Mouse (Mus musculus) CH12.LX (cell line): ENCODE data around the gene Emg1. TPM values are rescaled to one million over a fixed set of nuclear protein-coding genes. Genes with fewer than 3 reads are reported as not detected.
A peak's percentile ranks its signal among the peaks of the same experiment; 100 is the strongest.

Experiments used
- DNase-seq: peaks from one replicate; pipeline ENCODE4 v3.0.0-alpha.2; 2013; ENCODE audit errors: extremely low read depth
- H3K27ac ChIP-seq: 2 replicates; pipeline ENCODE4 v1.5.1; 2012; ENCODE audit warnings: low read depth, mild to moderate bottlenecking, control low read depth, moderate library complexity; ENCODE audit not compliant: insufficient read depth
- H3K27me3 ChIP-seq: replicated peaks from 2 replicates; pipeline ENCODE3; 2012; ENCODE audit warnings: inconsistent platforms
- H3K36me3 ChIP-seq, 2 experiments: replicated peaks in 1 of 2; 2 replicates each; pipeline versions ENCODE3 to v1.6.1; 2012; ENCODE audit warnings: inconsistent platforms in 1 of 2, low read length in 1 of 2, mild to moderate bottlenecking in 1 of 2, mixed read lengths in 1 of 2, moderate library complexity in 1 of 2; ENCODE audit not compliant: control insufficient read depth in 1 of 2, insufficient read depth in 1 of 2
- H3K4me1 ChIP-seq, 2 experiments: 2 replicates each; pipeline ENCODE4 v1.6.1; 2012; ENCODE audit warnings: inconsistent platforms in 1 of 2, moderate library complexity in 1 of 2; ENCODE audit not compliant: insufficient read depth in 2 of 2, control insufficient read depth in 1 of 2
- H3K4me2 ChIP-seq: 2 replicates; pipeline ENCODE4 v1.6.1; 2012; ENCODE audit warnings: low read depth, mild to moderate bottlenecking, control low read depth; ENCODE audit not compliant: poor library complexity, insufficient read depth, severe bottlenecking
- H3K4me3 ChIP-seq, 3 experiments: fragments of 150-350 bp in 1 of 3; sonication (generic) in 1 of 3; replicated peaks in 1 of 3; 2 replicates each; pipeline versions ENCODE3 to v1.5.1; 2011 to 2012; ENCODE audit warnings: low read depth in 2 of 3, low read length in 2 of 3, mild to moderate bottlenecking in 2 of 3, moderate library complexity in 2 of 3, control low read depth in 1 of 3, improper control_type of control experiment in 1 of 3, inconsistent platforms in 1 of 3, mixed read lengths in 1 of 3; ENCODE audit not compliant: poor library complexity in 1 of 3
- H3K79me2 ChIP-seq: replicated peaks from 2 replicates; pipeline ENCODE4 v1.6.1; 2012; ENCODE audit warnings: mild to moderate bottlenecking, moderate library complexity; ENCODE audit not compliant: control insufficient read depth, poor library complexity, insufficient read depth, severe bottlenecking; ENCODE audit errors: extremely low read depth
- H3K9ac ChIP-seq: 2 replicates; pipeline ENCODE4 v1.6.1; 2012; ENCODE audit warnings: low read depth, mild to moderate bottlenecking, control low read depth, moderate library complexity; ENCODE audit not compliant: insufficient read depth
- H3K9me3 ChIP-seq: replicated peaks from 2 replicates; pipeline ENCODE3; 2012; ENCODE audit warnings: low read length, inconsistent platforms, mixed read lengths
- CHD1 ChIP-seq: IDR thresholded peaks from 2 replicates; pipeline ENCODE4 v1.6.1; 2012; ENCODE audit warnings: low read depth, low read length, improper control_type of control experiment, inconsistent platforms
- CHD2 ChIP-seq: IDR thresholded peaks from 2 replicates; pipeline ENCODE4 v1.6.1; 2011; ENCODE audit warnings: low read length, improper control_type of control experiment
- CTCF ChIP-seq, 2 experiments: IDR thresholded peaks in 1 of 2; conservative IDR thresholded peaks in 1 of 2; 2 replicates each; pipeline ENCODE4 v1.5.1; 2011 to 2012; ENCODE audit warnings: low read depth in 2 of 2, low read length in 2 of 2, improper control_type of control experiment in 1 of 2, inconsistent platforms in 1 of 2, mild to moderate bottlenecking in 1 of 2, moderate library complexity in 1 of 2
- ELF1 ChIP-seq: IDR thresholded peaks from 2 replicates; pipeline ENCODE4 v1.6.1; 2014; ENCODE audit warnings: low read depth, mild to moderate bottlenecking, inconsistent platforms, low read length, improper control_type of control experiment
- EP300 ChIP-seq: IDR thresholded peaks from 2 replicates; pipeline ENCODE4 v1.6.1; 2011; ENCODE audit warnings: low read length, improper control_type of control experiment
- ETS1 ChIP-seq: conservative IDR thresholded peaks from 2 replicates; pipeline ENCODE4 v1.6.1; 2012; ENCODE audit warnings: low read depth, mild to moderate bottlenecking, inconsistent platforms, low read length, improper control_type of control experiment, moderate library complexity
- GABPA ChIP-seq: IDR thresholded peaks from 2 replicates; pipeline ENCODE4 v1.6.1; 2012; ENCODE audit warnings: low read depth, low read length, improper control_type of control experiment, inconsistent platforms; ENCODE audit not compliant: insufficient replicate concordance
- JUND ChIP-seq: conservative IDR thresholded peaks from 2 replicates; pipeline ENCODE4 v1.6.1; 2011; ENCODE audit warnings: low read depth, low read length, improper control_type of control experiment
- MAFK ChIP-seq: IDR thresholded peaks from 2 replicates; pipeline ENCODE4 v1.6.1; 2011; ENCODE audit warnings: low read length, improper control_type of control experiment; ENCODE audit not compliant: insufficient replicate concordance
- MXI1 ChIP-seq: IDR thresholded peaks from 2 replicates; pipeline ENCODE4 v1.6.1; 2011; ENCODE audit warnings: mild to moderate bottlenecking, low read depth, low read length, improper control_type of control experiment
- NELFE ChIP-seq: IDR thresholded peaks from 2 replicates; pipeline ENCODE4 v1.6.1; 2011; ENCODE audit warnings: low read depth, low read length, improper control_type of control experiment
- POLR2AphosphoS2 ChIP-seq: IDR thresholded peaks from 2 replicates; pipeline ENCODE4 v1.6.1; 2011; ENCODE audit warnings: low read depth, low read length, improper control_type of control experiment
- RAD21 ChIP-seq: IDR thresholded peaks from 2 replicates; pipeline ENCODE4 v1.6.1; 2011; ENCODE audit warnings: low read depth, mild to moderate bottlenecking, low read length, improper control_type of control experiment, moderate library complexity
- RCOR1 ChIP-seq: conservative IDR thresholded peaks from 2 replicates; pipeline ENCODE4 v1.6.1; 2012; ENCODE audit warnings: low read depth, mild to moderate bottlenecking, inconsistent platforms, low read length, improper control_type of control experiment
- SIN3A ChIP-seq: IDR thresholded peaks from 2 replicates; pipeline ENCODE4 v1.6.1; 2012; ENCODE audit warnings: low read length, improper control_type of control experiment, inconsistent platforms
- SMC3 ChIP-seq: IDR thresholded peaks from 2 replicates; pipeline ENCODE4 v1.6.1; 2011; ENCODE audit warnings: low read depth, low read length, improper control_type of control experiment
- TBP ChIP-seq: conservative IDR thresholded peaks from 2 replicates; pipeline ENCODE4 v1.6.1; 2011; ENCODE audit warnings: low read depth, low read length, improper control_type of control experiment
- TCF12 ChIP-seq: IDR thresholded peaks from 2 replicates; pipeline ENCODE4 v1.6.1; 2014; ENCODE audit warnings: low read depth, mild to moderate bottlenecking, inconsistent platforms, low read length, improper control_type of control experiment
- UBTF ChIP-seq: IDR thresholded peaks from 2 replicates; pipeline ENCODE4 v1.6.1; 2012; ENCODE audit warnings: low read depth, mild to moderate bottlenecking, inconsistent platforms, low read length, improper control_type of control experiment, moderate library complexity
- ZC3H11A ChIP-seq: IDR thresholded peaks from 2 replicates; pipeline ENCODE4 v1.6.1; 2012; ENCODE audit warnings: low read depth, mild to moderate bottlenecking, inconsistent platforms, low read length, improper control_type of control experiment
- ZKSCAN1 ChIP-seq: IDR thresholded peaks from 2 replicates; pipeline ENCODE4 v1.6.1; 2012; ENCODE audit warnings: low read depth, inconsistent platforms, low read length, improper control_type of control experiment, borderline replicate concordance
- ZMIZ1 ChIP-seq: IDR thresholded peaks from 2 replicates; pipeline ENCODE4 v1.6.1; 2012; ENCODE audit warnings: low read depth, mild to moderate bottlenecking, inconsistent platforms, low read length, improper control_type of control experiment
- ZNF384 ChIP-seq: IDR thresholded peaks from 2 replicates; pipeline ENCODE4 v1.6.1; 2012; ENCODE audit warnings: low read depth, low read length, improper control_type of control experiment, inconsistent platforms
- dilution Hi-C: fragments of 300-500 bp; cut with MboI; formaldehyde crosslinking; loops from 2 replicates; pipeline ENCODE4 v1.14.3; 2020; ENCODE audit warnings: low sequenced_read_pairs; ENCODE audit not compliant: extremely low pct_unique_long_range_greater_than_20kb, extremely low pct_ligation_motif_present
- in situ Hi-C: fragments of 300-500 bp; cut with MboI; formaldehyde crosslinking; loops from 3 replicates; pipeline ENCODE4 v1.14.3; 2019; ENCODE audit warnings: low sequenced_read_pairs, low pct_ligation_motif_present, low pct_unique_long_range_greater_than_20kb, mixed read lengths
- polyA plus RNA-seq: library from polyadenylated mRNA; unstranded; fragments of >175 nt; gene quantifications from 2 replicates; pipeline ENCODE4 v1.2.1, GENCODE M21; 2012; ENCODE audit warnings: low read depth; ENCODE audit not compliant: insufficient read length
- total RNA-seq, 2 experiments: library from RNA; depleted of rRNA; stranded (reverse); fragments of 300-350 nt in 1 of 2; fragments of >200 nt in 1 of 2; gene quantifications; 2 replicates each; pipeline ENCODE4 v1.2.3; 2012 to 2014

Gene Emg1
- total and polyA plus RNA-seq, 3 experiments = 301 to 481 (median 352) TPM

GRCm38 (mm10) chr6:124742839-124743514 lies 31.0 kb upstream of the Emg1 start:
- peaks cover 26 to 68% of the 10 kb centered on the region in 2 experiments for H3K4me1 ChIP-seq
- in situ Hi-C loops = no loop called here
- no peak overlapping the region for H3K9ac ChIP-seq
- H3K79me2 ChIP-seq = no peaks in the 10 kb centered on the region
- H3K4me3 ChIP-seq = no peak overlapping the region
- H3K4me2 ChIP-seq = no peak overlapping the region
- DNase-seq = no peak
- no peaks in the 10 kb centered on the region for H3K9me3 ChIP-seq
- H3K36me3 ChIP-seq = peaks cover 33 to 39% of the 10 kb centered on the region in 2 experiments
- no peaks in the 10 kb centered on the region for H3K27me3 ChIP-seq
- TF ChIP-seq GABPA (no peak), CHD1 (no peak), ZKSCAN1 (no peak), ELF1 (no peak), RAD21 (no peak), SIN3A (no peak), RCOR1 (no peak), NELFE (no peak), ZC3H11A (no peak), JUND (no peak), ZMIZ1 (no peak), ZNF384 (no peak), CTCF (conservative IDR thresholded peaks at IDR 0.05 in 1 of 2, IDR thresholded peaks at IDR 0.05 in 1 of 2; ENCODE audit: low read depth in 2 of 2, low read length in 2 of 2) (no peak), CHD2 (no peak), TCF12 (no peak)
- TF ChIP-seq, all 38 proteins: peak for 0
- no peak overlapping the region for H3K27ac ChIP-seq
- dilution Hi-C loops = no loop called here

GRCm38 (mm10) chr6:124741842-124742241 lies 29.9 kb upstream of the Emg1 start:
- dilution Hi-C loops = no loop called here
- DNase-seq = no peak
- no peak for TF ChIP-seq GABPA
- no peak for TF ChIP-seq CHD1
- TF ChIP-seq EP300 = no peak
- TF ChIP-seq POLR2AphosphoS2 = no peak
- no peak for TF ChIP-seq RAD21
- no peak for TF ChIP-seq NELFE
- no peak for TF ChIP-seq SIN3A
- no peak for TF ChIP-seq ZC3H11A
- TF ChIP-seq ZNF384 = no peak
- TF ChIP-seq MAFK = no peak
- TF ChIP-seq MXI1 = no peak
- no peak for TF ChIP-seq SMC3
- no peak for TF ChIP-seq UBTF
- TF ChIP-seq TCF12 = no peak
- no peak for TF ChIP-seq TBP
- no peak for TF ChIP-seq ETS1
- peaks cover 22 to 27% of the 10 kb centered on the region in 2 experiments for H3K36me3 ChIP-seq
- peak overlapping the region in 1 of 3 experiments; percentile 27 for H3K4me3 ChIP-seq
- H3K4me2 ChIP-seq = peak overlapping the region; percentile 76
- no peaks in the 10 kb centered on the region for H3K27me3 ChIP-seq
- H3K79me2 ChIP-seq = no peaks in the 10 kb centered on the region
- in situ Hi-C loops = no loop called here
- H3K4me1 ChIP-seq = peaks cover 33 to 79% of the 10 kb centered on the region in 2 experiments
- peak overlapping the region; percentile 41 for H3K9ac ChIP-seq
- H3K27ac ChIP-seq = peak overlapping the region; percentile 87
- H3K9me3 ChIP-seq = no peaks in the 10 kb centered on the region
